Mouse (Mus musculus) erythroblast, embryonic 14.5 days (primary cell): ENCODE results near the gene Ncoa3.

ENCODE experiments used
- GATA1 ChIP-seq: IDR thresholded peaks from 2 replicates; pipeline ENCODE4 v1.6.1; 2012; ENCODE audit warnings: low read length, inconsistent platforms, mixed read lengths
- TAL1 ChIP-seq: IDR thresholded peaks from 3 replicates; pipeline ENCODE4 v1.6.1; 2012; ENCODE audit warnings: low read length, inconsistent platforms, mixed read lengths

GRCm38 (mm10) chr2:166119992-166120391, 127.6 kb downstream of the Ncoa3 start:
- no peak for TF ChIP-seq GATA1
- TF ChIP-seq TAL1, result no peak
